Mouse (Mus musculus): ENCODE measurements around the gene Aldh1a2.

The Aldh1a2 gene

GRCm38 (mm10) chr9:71289810-71290209 is 74.2 kb downstream of the Aldh1a2 start:
- DNase-seq (ENCODE audit: low read depth, low spot score), result no peak

GRCm38 (mm10) chr9:71290730-71291129 is 75.1 kb downstream of the Aldh1a2 start:
- DNase-seq (ENCODE audit: low read depth, low spot score), result no peak

- no peak for DNase-seq (ENCODE audit: low read depth, low spot score)
Observed at GRCm38 (mm10) chr9:71295501-71295900, 79.9 kb downstream of the Aldh1a2 start.

- DNase-seq (ENCODE audit: low read depth, low spot score), result no peak
Observed at GRCm38 (mm10) chr9:71303594-71303993, 88.0 kb downstream of the Aldh1a2 start.

- no peak for DNase-seq (ENCODE audit: low read depth, low spot score)
Observed at GRCm38 (mm10) chr9:71307106-71307789, 91.7 kb downstream of the Aldh1a2 start.

- no peak for DNase-seq (ENCODE audit: low read depth, low spot score)
Observed at GRCm38 (mm10) chr9:71315960-71316359, 100.4 kb downstream of the Aldh1a2 start.

- no peak for DNase-seq (ENCODE audit: low read depth, low spot score)
Observed at GRCm38 (mm10) chr9:71317096-71317920, 101.7 kb downstream of the Aldh1a2 start.

- DNase-seq (ENCODE audit: low read depth, low spot score), result no peak
Observed at GRCm38 (mm10) chr9:71317921-71318241, 102.3 kb downstream of the Aldh1a2 start.

- DNase-seq (ENCODE audit: low read depth, low spot score), result no peak
Observed at GRCm38 (mm10) chr9:71319776-71320175, 104.2 kb downstream of the Aldh1a2 start.

GRCm38 (mm10) chr9:71320246-71321155 is 104.9 kb downstream of the Aldh1a2 start:
- peak; percentile 8 for DNase-seq (ENCODE audit: low read depth, low spot score)

- DNase-seq (ENCODE audit: low read depth, low spot score), result no peak
Observed at GRCm38 (mm10) chr9:71321436-71321835, 105.8 kb downstream of the Aldh1a2 start.

GRCm38 (mm10) chr9:71321871-71322270 is 106.3 kb downstream of the Aldh1a2 start:
- DNase-seq (ENCODE audit: low read depth, low spot score), result no peak

GRCm38 (mm10) chr9:71323303-71323952 is 107.8 kb downstream of the Aldh1a2 start:
- DNase-seq (ENCODE audit: low read depth, low spot score), result no peak

- DNase-seq (ENCODE audit: low read depth, low spot score), result no peak
Observed at GRCm38 (mm10) chr9:71324060-71324459, 108.5 kb downstream of the Aldh1a2 start.

- DNase-seq (ENCODE audit: low read depth, low spot score), result no peak
Observed at GRCm38 (mm10) chr9:71326261-71326660, 110.7 kb downstream of the Aldh1a2 start.

- no peak for DNase-seq (ENCODE audit: low read depth, low spot score)
Observed at GRCm38 (mm10) chr9:71331661-71332060, 116.1 kb downstream of the Aldh1a2 start.

- DNase-seq (ENCODE audit: low read depth, low spot score), result no peak
Observed at GRCm38 (mm10) chr9:71336674-71337073, 121.1 kb downstream of the Aldh1a2 start.

- no peak for DNase-seq (ENCODE audit: low read depth, low spot score)
Observed at GRCm38 (mm10) chr9:71337425-71337824, 121.8 kb downstream of the Aldh1a2 start.

GRCm38 (mm10) chr9:71340116-71340515 is 124.5 kb downstream of the Aldh1a2 start:
- DNase-seq (ENCODE audit: low read depth, low spot score), result no peak

Data from c-Kit-negative CD71-positive TER-119-positive erythroid progenitor cells, embryonic 14.5 days (primary cell).